Mouse (Mus musculus): ENCODE measurements around the gene Mylk. TPM values are rescaled to one million over a fixed set of nuclear protein-coding genes. Genes with fewer than 3 reads are reported as not detected.

Mylk gene
- polyA plus RNA-seq, 1 experiment from 2014 or later, result 4.2 TPM

GRCm38 (mm10) chr16:34921319-34921718 lies 176.3 kb downstream of the Mylk start:
- Histone ChIP-seq H3K4me3 (ENCODE audit: low read depth, low read length) (no peak overlapping the region), H3K4me2 (ENCODE audit: low read length) (no peak overlapping the region), H3K4me1 (ENCODE audit: control insufficient read depth, insufficient read depth, low read length) (no peaks in the 10 kb centered on the region), H3K9me3 (replicated peaks; ENCODE audit: control insufficient read depth, low read length) (no peaks in the 10 kb centered on the region), H3K27me3 (replicated peaks; ENCODE audit: control insufficient read depth, insufficient read depth, low read length) (no peaks in the 10 kb centered on the region), H3K36me3 (ENCODE audit: control insufficient read depth, insufficient read depth, low read length) (no peaks in the 10 kb centered on the region), H3K9ac (ENCODE audit: low read length) (no peak overlapping the region), H3K27ac (ENCODE audit: low read depth, low read length) (no peak overlapping the region)
- DNase-seq (ENCODE audit: low spot score), result no peak
- ATAC-seq, result no peak
- WGBS, result 76% methylated on average over 10 of the region's 10 CpGs

DNA sequence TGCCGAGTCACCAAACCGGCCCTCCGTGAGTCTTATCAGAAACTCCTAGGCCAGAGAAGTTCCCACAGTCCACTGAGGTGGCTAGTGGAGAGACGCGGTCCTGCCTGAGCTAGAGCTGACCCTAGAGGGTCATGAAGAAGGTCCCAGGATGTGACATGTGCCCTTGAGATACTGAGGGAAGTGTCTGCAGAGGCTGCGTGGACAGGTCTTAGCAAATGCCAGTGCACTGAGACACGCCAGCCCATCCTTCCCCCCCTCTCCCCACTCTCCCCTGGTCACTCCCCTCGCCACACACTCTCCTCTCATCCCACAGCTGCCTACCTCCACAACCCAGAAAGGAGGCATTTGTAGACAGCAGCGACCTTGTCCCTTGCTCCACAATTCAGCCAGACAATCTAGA lies 178.6 kb downstream of the Mylk start:
- no peaks in the 10 kb centered on the region for H3K36me3 ChIP-seq (ENCODE audit: control insufficient read depth, insufficient read depth, low read length)
- no peaks in the 10 kb centered on the region for H3K9me3 ChIP-seq (replicated peaks; ENCODE audit: control insufficient read depth, low read length)
- no peak overlapping the region for H3K4me3 ChIP-seq (ENCODE audit: low read depth, low read length)
- no peaks in the 10 kb centered on the region for H3K4me1 ChIP-seq (ENCODE audit: control insufficient read depth, insufficient read depth, low read length)
- H3K9ac ChIP-seq (ENCODE audit: low read length), result no peak overlapping the region
- H3K27ac ChIP-seq (ENCODE audit: low read depth, low read length), result no peak overlapping the region
- no peak overlapping the region for H3K4me2 ChIP-seq (ENCODE audit: low read length)
- DNase-seq (ENCODE audit: low spot score), result no peak
- no peak for ATAC-seq
- WGBS, result 84% methylated on average over 9 of the region's 9 CpGs
- H3K27me3 ChIP-seq (replicated peaks; ENCODE audit: control insufficient read depth, insufficient read depth, low read length), result no peaks in the 10 kb centered on the region

GRCm38 (mm10) chr16:34924324-34924723 lies 179.3 kb downstream of the Mylk start:
- no peak overlapping the region for H3K4me3 ChIP-seq (ENCODE audit: low read depth, low read length)
- H3K27me3 ChIP-seq (replicated peaks; ENCODE audit: control insufficient read depth, insufficient read depth, low read length), result no peaks in the 10 kb centered on the region
- H3K27ac ChIP-seq (ENCODE audit: low read depth, low read length), result no peak overlapping the region
- no peak overlapping the region for H3K9ac ChIP-seq (ENCODE audit: low read length)
- H3K4me1 ChIP-seq (ENCODE audit: control insufficient read depth, insufficient read depth, low read length), result no peaks in the 10 kb centered on the region
- no peak for ATAC-seq
- DNase-seq (ENCODE audit: low spot score), result no peak
- no peak overlapping the region for H3K4me2 ChIP-seq (ENCODE audit: low read length)
- 69% methylated on average over 5 of the region's 5 CpGs for WGBS
- no peaks in the 10 kb centered on the region for H3K36me3 ChIP-seq (ENCODE audit: control insufficient read depth, insufficient read depth, low read length)
- no peaks in the 10 kb centered on the region for H3K9me3 ChIP-seq (replicated peaks; ENCODE audit: control insufficient read depth, low read length)

DNA sequence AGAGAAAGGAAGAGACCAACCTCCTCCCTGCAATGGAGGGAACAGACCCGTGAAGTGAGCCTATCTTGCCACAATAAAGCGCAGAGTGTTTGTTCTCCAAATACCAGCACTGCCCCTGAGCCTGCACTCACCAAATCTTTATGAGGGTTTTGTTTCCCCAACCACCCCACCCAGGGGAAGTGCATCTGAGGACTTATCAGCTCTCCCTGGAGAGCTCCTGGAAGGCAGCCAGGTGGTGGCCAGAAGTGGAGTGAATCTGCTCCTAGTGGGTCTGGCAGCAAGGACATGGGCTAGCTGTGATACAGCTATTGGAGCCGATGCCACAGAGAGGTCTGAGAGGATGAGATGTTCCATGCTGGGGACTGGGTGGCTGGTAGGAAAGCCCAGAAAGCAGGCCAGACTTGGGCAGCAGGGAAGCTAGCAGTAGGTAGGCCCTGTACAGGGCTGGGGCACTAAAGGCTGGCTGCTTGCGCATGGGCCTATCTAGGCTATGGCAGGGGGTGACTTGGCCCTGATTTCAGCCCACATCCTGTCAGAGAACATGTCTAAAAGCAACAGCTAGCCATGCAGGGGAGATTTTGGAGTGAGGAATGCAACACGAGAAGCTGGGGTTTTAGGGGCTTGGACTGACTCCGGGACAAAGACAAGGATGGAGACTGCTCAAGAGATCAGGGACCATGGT lies 180.1 kb downstream of the Mylk start:
- H3K4me2 ChIP-seq (ENCODE audit: low read length), result no peak overlapping the region
- H3K27ac ChIP-seq (ENCODE audit: low read depth, low read length), result no peak overlapping the region
- no peaks in the 10 kb centered on the region for H3K4me1 ChIP-seq (ENCODE audit: control insufficient read depth, insufficient read depth, low read length)
- no peaks in the 10 kb centered on the region for H3K36me3 ChIP-seq (ENCODE audit: control insufficient read depth, insufficient read depth, low read length)
- DNase-seq (ENCODE audit: low spot score) (no peak), ATAC-seq (no peak)
- H3K4me3 ChIP-seq (ENCODE audit: low read depth, low read length), result no peak overlapping the region
- no peak overlapping the region for H3K9ac ChIP-seq (ENCODE audit: low read length)
- H3K9me3 ChIP-seq (replicated peaks; ENCODE audit: control insufficient read depth, low read length), result no peaks in the 10 kb centered on the region
- WGBS, result 68% methylated on average over 6 of the region's 6 CpGs
- no peaks in the 10 kb centered on the region for H3K27me3 ChIP-seq (replicated peaks; ENCODE audit: control insufficient read depth, insufficient read depth, low read length)

GRCm38 (mm10) chr16:34926531-34927435 lies 181.8 kb downstream of the Mylk start:
- Histone ChIP-seq H3K4me1 (ENCODE audit: control insufficient read depth, insufficient read depth, low read length) (no peaks in the 10 kb centered on the region), H3K9me3 (replicated peaks; ENCODE audit: control insufficient read depth, low read length) (no peaks in the 10 kb centered on the region), H3K9ac (ENCODE audit: low read length) (no peak overlapping the region), H3K4me3 (ENCODE audit: low read depth, low read length) (no peak overlapping the region), H3K27ac (ENCODE audit: low read depth, low read length) (no peak overlapping the region), H3K36me3 (ENCODE audit: control insufficient read depth, insufficient read depth, low read length) (no peaks in the 10 kb centered on the region), H3K4me2 (ENCODE audit: low read length) (no peak overlapping the region), H3K27me3 (replicated peaks; ENCODE audit: control insufficient read depth, insufficient read depth, low read length) (no peaks in the 10 kb centered on the region)
- WGBS, result 81% methylated on average over 9 of the region's 9 CpGs
- no peak for DNase-seq (ENCODE audit: low spot score)
- no peak for ATAC-seq

GRCm38 (mm10) chr16:34929686-34930085 lies 184.7 kb downstream of the Mylk start:
- no peak for ATAC-seq
- WGBS, result 90% methylated on average over 8 of the region's 8 CpGs
- H3K4me1 ChIP-seq (ENCODE audit: control insufficient read depth, insufficient read depth, low read length), result no peaks in the 10 kb centered on the region
- no peak overlapping the region for H3K9ac ChIP-seq (ENCODE audit: low read length)
- no peaks in the 10 kb centered on the region for H3K36me3 ChIP-seq (ENCODE audit: control insufficient read depth, insufficient read depth, low read length)
- H3K27me3 ChIP-seq (replicated peaks; ENCODE audit: control insufficient read depth, insufficient read depth, low read length), result no peaks in the 10 kb centered on the region
- DNase-seq (ENCODE audit: low spot score), result no peak
- no peak overlapping the region for H3K27ac ChIP-seq (ENCODE audit: low read depth, low read length)
- no peak overlapping the region for H3K4me2 ChIP-seq (ENCODE audit: low read length)
- H3K9me3 ChIP-seq (replicated peaks; ENCODE audit: control insufficient read depth, low read length), result no peaks in the 10 kb centered on the region
- H3K4me3 ChIP-seq (ENCODE audit: low read depth, low read length), result no peak overlapping the region

- WGBS, result 79% methylated on average over 7 of the region's 7 CpGs
- H3K36me3 ChIP-seq (ENCODE audit: control insufficient read depth, insufficient read depth, low read length), result no peaks in the 10 kb centered on the region
- H3K27me3 ChIP-seq (replicated peaks; ENCODE audit: control insufficient read depth, insufficient read depth, low read length), result no peaks in the 10 kb centered on the region
- no peak overlapping the region for H3K4me2 ChIP-seq (ENCODE audit: low read length)
- H3K4me3 ChIP-seq (ENCODE audit: low read depth, low read length), result no peak overlapping the region
- H3K4me1 ChIP-seq (ENCODE audit: control insufficient read depth, insufficient read depth, low read length), result no peaks in the 10 kb centered on the region
- DNase-seq (ENCODE audit: low spot score), result no peak
- H3K9ac ChIP-seq (ENCODE audit: low read length), result no peak overlapping the region
- ATAC-seq, result no peak
- H3K27ac ChIP-seq (ENCODE audit: low read depth, low read length), result no peak overlapping the region
- no peaks in the 10 kb centered on the region for H3K9me3 ChIP-seq (replicated peaks; ENCODE audit: control insufficient read depth, low read length)
These were observed 185.1 kb downstream of the Mylk start for GRCm38 (mm10) chr16:34930110-34930509.

DNA sequence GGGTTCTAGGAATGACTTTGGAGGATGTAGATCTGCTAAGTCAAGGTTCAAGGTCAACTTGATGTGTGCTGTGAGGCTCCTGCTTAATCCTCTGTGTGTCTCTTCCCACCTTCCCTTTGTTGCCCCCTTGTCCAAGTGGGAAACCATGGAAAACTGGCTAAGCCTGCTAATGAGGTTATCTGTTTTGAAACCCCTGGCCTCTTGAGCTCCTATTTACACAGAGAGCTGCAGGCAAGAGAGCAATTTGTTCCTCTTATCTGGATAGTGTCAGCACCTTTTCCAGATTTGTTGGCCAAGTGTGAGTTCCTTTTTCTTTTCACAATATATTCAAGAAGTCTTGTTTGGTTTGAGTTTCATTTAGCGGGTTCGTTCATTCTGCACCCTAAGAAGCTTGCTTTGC lies 186.3 kb downstream of the Mylk start:
- ATAC-seq (no peak), DNase-seq (ENCODE audit: low spot score) (no peak)
- Histone ChIP-seq H3K9me3 (replicated peaks; ENCODE audit: control insufficient read depth, low read length) (no peaks in the 10 kb centered on the region), H3K4me3 (ENCODE audit: low read depth, low read length) (no peak overlapping the region), H3K27me3 (replicated peaks; ENCODE audit: control insufficient read depth, insufficient read depth, low read length) (no peaks in the 10 kb centered on the region), H3K4me2 (ENCODE audit: low read length) (no peak overlapping the region), H3K9ac (ENCODE audit: low read length) (no peak overlapping the region), H3K36me3 (ENCODE audit: control insufficient read depth, insufficient read depth, low read length) (no peaks in the 10 kb centered on the region), H3K27ac (ENCODE audit: low read depth, low read length) (no peak overlapping the region), H3K4me1 (ENCODE audit: control insufficient read depth, insufficient read depth, low read length) (0 out of 2 replicates have a peak, but pooled peaks cover 2% of the 10 kb centered on the region)
- 88% methylated on average over 2 of the region's 2 CpGs for WGBS

GRCm38 (mm10) chr16:34933173-34933572 lies 188.2 kb downstream of the Mylk start:
- no peaks in the 10 kb centered on the region for H3K9me3 ChIP-seq (replicated peaks; ENCODE audit: control insufficient read depth, low read length)
- 0 out of 2 replicates have a peak, but pooled peaks cover 2% of the 10 kb centered on the region for H3K4me1 ChIP-seq (ENCODE audit: control insufficient read depth, insufficient read depth, low read length)
- no peaks in the 10 kb centered on the region for H3K27me3 ChIP-seq (replicated peaks; ENCODE audit: control insufficient read depth, insufficient read depth, low read length)
- no peaks in the 10 kb centered on the region for H3K36me3 ChIP-seq (ENCODE audit: control insufficient read depth, insufficient read depth, low read length)
- no peak overlapping the region for H3K27ac ChIP-seq (ENCODE audit: low read depth, low read length)
- H3K4me3 ChIP-seq (ENCODE audit: low read depth, low read length), result no peak overlapping the region
- DNase-seq (ENCODE audit: low spot score) (no peak), ATAC-seq (no peak)
- no peak overlapping the region for H3K9ac ChIP-seq (ENCODE audit: low read length)
- no peak overlapping the region for H3K4me2 ChIP-seq (ENCODE audit: low read length)
- 80% methylated on average over 4 of the region's 4 CpGs for WGBS
